Mouse (Mus musculus) urinary bladder, postnatal 10 days (tissue): ENCODE results near the gene Cgref1.
A peak's percentile ranks its signal among the peaks of the same experiment; 100 is the strongest.

Experiments used
- DNase-seq: peaks from one replicate; pipeline ENCODE4 v3.0.0; 2022; ENCODE audit warnings: low spot score

The Cgref1 gene

GRCm38 (mm10) chr5:30944956-30945781 is at the start of gene Cgref1:
Gene Cgref1 (minus strand): TSS chr5:30945591.
- no peak for DNase-seq

GRCm38 (mm10) chr5:30994074-30994473 is 48.7 kb upstream of the Cgref1 start:
- no peak for DNase-seq

- DNase-seq, result no peak
These were observed 47.7 kb upstream of the Cgref1 start for GRCm38 (mm10) chr5:30992980-30993676.

- DNase-seq, result no peak
These were observed 37.0 kb upstream of the Cgref1 start for GRCm38 (mm10) chr5:30982357-30982756.

GRCm38 (mm10) chr5:30974870-30975656 is 29.7 kb upstream of the Cgref1 start:
- DNase-seq, result no peak

GRCm38 (mm10) chr5:30969440-30969839 is 24.0 kb upstream of the Cgref1 start:
- DNase-seq, result no peak

DNA sequence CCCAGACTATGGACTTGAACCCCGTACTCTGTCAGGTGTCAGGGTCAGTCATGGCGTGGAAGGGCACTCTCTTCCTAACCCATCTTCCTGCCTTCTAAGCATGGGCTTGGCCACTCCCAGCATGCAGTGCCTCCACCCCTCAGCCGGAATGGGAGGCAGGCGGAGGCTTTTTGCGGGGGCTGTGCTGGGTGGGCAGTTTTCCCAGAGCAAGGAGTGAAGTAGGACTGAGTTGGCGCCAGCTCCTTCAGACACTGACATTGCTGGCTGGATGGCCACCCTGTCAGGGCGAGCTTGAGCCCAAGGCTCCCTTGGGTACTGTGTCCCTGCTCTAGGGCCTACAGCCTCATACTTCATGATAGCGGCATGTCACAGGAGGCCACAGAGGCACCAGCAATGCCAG is 23.0 kb upstream of the Cgref1 start, which contains the start of gene Tcf23:
Gene Tcf23 (plus strand): TSS at position 247 of the 400 bp plus-strand sequence.
- no peak for DNase-seq

GRCm38 (mm10) chr5:30966189-30966588 is 20.8 kb upstream of the Cgref1 start:
- no peak for DNase-seq

- no peak for DNase-seq
These were observed 18.5 kb upstream of the Cgref1 start for GRCm38 (mm10) chr5:30963916-30964315.

DNA sequence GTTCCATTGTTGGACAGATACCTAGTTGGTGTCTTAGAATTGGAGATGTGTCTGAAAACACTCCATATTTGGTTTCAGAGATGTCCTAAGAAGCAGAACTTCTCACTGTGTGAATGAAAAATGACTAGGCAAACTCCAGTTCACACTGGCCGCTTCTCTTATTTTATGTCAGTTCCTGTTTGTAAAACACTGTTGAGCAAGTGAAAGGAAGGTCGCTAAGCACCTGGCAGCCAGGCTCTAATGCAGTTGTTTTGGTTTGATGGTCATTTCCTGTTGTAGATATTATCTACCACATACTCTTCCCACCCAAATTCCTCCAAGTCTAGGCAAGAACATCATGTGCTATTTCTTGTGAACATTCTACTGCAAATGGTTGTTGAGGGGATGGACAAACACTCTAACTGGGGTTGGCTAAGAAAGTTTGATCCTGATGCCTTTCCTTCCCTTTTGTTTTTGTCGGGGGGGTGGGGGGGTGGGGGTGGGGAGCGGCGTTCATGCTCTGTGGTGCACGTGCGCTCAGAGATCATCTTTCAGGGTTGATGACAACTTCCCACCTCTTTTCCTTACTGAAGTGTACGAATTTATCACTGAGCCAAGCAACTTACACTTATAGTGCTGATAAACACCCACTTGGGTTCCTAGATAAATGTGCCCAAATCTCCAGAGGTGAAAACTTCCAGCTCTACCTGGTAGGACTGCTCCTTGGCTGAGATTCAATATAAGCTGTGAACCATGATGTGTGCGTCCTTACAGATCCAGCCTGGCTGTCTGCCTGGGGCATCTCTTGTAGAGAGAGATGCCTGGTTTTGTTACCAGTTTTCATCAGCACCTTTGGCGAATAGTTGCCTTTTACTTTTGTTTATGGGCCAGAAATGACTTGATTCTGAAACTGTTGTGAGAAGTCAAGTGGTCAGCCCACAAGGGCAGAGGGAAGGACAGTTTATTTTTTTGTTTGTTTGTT is 16.4 kb upstream of the Cgref1 start:
- DNase-seq, result no peak

DNA sequence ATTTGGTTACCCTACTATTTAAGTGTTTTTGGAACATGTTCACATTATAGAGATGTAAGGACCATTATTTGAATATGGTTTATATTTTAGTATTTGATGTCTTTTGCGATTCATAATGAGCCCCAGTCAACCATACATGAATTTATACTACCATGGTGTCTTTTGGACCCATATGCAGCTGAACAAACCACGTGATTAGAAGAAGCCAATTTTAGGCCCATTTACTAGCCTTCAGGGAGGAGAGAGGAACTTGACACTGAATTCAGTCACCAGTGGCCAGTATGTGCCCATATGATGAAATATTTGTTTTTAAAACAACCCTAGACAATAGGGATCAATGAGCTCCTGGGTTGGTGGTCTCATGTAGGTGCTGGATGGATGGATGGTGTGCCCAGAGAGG is 15.4 kb upstream of the Cgref1 start:
- no peak for DNase-seq

DNA sequence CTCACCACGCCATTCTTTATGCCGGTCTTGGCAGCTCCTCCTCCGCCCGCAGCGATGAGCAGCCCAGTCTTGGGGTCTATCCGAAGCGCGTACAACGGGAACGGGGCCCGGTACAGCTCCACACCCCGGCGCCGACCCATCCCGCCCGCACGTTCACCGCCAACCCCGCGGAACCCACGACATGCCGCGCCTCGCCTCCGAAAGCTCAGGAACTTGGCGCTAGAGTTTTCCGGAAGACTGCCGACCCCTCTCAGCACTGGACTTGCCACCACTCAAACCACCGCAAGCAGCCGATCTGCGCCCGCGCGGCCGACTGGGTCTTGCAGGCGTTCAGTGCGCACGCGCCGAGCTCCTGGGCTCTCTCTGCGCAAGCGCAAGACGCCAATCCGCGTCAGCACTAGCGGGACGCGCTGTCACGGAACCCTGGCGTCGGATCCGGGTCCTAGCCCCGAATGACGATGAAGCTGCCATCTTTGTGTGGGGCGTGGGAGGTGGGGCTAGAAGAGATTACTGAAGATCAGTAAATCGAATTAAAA is 14.6 kb upstream of the Cgref1 start, which contains the start of gene Preb:
Gene Preb (minus strand): TSS at position 396 of the 536 bp plus-strand sequence.
- peak; percentile 94 for DNase-seq

DNA sequence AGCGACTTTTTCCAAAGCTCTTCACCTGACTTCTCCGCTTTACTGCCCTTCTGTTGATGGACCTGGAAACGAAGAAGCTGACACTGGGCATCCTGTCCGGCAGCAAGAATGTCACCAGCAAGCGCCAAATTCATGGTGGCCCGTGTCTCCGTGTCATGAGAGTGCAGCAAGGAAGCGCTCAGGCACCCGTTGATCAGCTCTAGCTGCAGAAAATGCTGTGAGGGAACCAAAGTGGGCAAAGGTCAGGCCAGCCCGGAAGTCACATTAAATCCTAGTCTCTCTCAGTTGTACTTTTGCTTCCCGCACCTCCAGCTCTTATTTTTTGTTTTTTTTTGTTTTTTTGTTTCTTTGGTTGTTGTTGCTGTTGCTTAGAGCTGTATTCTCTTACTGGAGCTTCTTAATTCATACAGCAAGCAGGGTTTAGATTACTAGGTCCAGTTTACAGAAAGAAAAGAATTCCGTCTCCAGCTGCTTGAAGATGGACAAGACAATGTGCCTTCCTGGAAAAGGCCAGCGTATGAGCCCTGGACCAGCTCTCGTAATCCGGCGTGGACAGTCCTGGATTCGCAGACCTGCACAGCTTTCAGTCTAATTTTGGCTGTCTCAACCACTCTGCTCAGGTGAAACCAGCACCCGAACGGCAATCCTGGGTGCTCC is 13.9 kb upstream of the Cgref1 start:
- DNase-seq, result no peak

DNA sequence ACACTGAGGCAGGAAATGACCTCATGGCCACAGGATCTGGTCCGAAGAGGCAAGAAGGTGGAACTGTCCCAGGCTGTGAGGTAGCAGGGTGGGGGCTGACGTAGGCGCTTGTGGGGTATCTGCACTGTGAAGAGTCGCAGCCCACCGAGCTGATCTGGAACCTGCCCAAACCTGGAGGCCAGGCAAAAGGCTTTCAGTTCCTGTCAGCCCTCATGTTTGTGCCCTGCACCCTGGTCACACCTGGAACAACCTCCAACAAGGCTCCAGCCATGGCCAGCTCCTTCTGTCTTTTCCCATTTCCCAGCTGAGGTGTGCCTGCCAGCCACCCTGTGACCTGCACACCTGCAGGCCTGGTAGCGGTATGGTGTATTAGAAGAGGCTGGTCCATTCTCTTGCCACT is 12.5 kb upstream of the Cgref1 start:
- DNase-seq, result no peak

GRCm38 (mm10) chr5:30955751-30956150 is 10.4 kb upstream of the Cgref1 start:
- DNase-seq, result no peak

- no peak for DNase-seq
These were observed 9.2 kb upstream of the Cgref1 start for GRCm38 (mm10) chr5:30954556-30954955.

GRCm38 (mm10) chr5:30954065-30954464 is 8.7 kb upstream of the Cgref1 start:
- DNase-seq, result no peak

DNA sequence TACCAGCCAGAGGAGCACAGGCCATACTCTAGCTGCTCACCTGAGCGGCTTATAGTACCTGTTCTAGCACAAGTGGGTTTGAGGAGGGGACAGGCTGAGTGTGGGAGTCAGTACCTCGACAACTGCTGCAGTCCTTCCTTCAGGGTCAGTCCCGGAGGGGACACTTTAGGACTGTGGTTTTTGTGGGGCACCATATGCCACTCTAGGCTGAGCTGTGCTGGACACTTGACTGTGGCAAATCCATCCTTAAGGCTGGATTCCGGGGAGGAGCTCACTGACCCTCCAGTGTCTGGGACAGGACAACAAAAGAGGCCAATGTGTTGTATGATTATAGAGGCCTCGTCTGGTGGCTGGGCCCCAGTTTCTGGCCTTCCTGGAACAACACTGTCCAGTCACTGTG is 7.2 kb upstream of the Cgref1 start:
- no peak for DNase-seq

DNA sequence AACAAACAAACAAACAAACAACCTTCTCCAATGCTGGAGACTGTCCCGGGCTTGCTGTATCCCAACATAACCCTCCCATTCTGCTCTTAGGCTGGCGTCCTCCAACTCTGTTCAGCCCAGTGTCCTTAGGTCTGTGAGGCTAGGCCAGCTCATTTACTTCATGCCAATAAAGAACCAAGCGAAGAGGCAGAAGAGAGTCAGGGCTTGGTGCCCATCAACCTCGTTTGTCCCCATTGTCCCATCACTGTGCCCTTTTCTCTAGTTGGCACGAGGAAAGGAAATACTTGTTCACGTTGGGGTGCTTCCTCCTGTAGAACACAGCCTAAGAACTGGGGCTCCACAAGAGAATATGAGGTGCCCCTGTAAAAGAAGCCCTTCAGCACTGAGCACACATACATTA is 6.3 kb upstream of the Cgref1 start:
- no peak for DNase-seq

- DNase-seq, result no peak
These were observed 5.5 kb upstream of the Cgref1 start for GRCm38 (mm10) chr5:30950922-30951321.
